Mouse (Mus musculus): ENCODE results near the gene Gm21900. TPM values are rescaled to one million over a fixed set of nuclear protein-coding genes. Genes with fewer than 3 reads are reported as not detected.
"Not testable (repeated sequence)": the region's sequence is repeated elsewhere in the genome, so short reads cannot be mapped to it uniquely, and the experiment has no call there.

Gm21900 gene
- not detected in 2 replicates for polyA plus RNA-seq (2016; fragmentation: Nextera tagmentation; extraction: Ambion mirVana)

DNA sequence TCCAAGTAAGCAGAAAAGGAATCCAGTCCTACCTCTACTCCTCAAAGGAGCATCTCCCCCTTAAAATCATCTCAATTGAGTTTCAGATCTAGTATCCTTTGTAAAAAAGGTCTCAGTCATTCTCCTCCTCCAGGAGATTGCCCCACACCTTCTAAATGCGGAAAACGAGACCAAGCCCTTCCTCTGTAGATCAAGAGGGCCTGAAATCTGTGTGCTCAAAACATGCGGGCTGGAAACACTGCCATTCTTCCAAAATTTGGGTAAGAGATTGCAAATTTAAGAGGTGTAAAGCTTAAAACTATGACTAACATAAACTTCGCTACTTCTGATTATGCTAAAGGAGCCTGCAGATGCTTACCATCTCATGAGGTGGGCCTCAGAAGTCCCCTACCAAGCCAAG lies at the start of gene Gm21900:
Gm21900 (plus strand) TSS at position 301 of the 400 bp plus-strand sequence.
- not testable (repeated sequence) for ATAC-seq (ENCODE audit: insufficient number of reproducible peaks, insufficient read depth, low FRiP score, low TSS enrichment); H3K27ac ChIP-seq; H3K9me3 ChIP-seq; H3K27me3 ChIP-seq; H3K36me3 ChIP-seq; H3K4me1 ChIP-seq; H3K4me3 ChIP-seq; H3K9ac ChIP-seq; H3K4me2 ChIP-seq (replicated peaks)
- WGBS, result 80% methylated on average over 2 of the region's 4 CpGs

DNA sequence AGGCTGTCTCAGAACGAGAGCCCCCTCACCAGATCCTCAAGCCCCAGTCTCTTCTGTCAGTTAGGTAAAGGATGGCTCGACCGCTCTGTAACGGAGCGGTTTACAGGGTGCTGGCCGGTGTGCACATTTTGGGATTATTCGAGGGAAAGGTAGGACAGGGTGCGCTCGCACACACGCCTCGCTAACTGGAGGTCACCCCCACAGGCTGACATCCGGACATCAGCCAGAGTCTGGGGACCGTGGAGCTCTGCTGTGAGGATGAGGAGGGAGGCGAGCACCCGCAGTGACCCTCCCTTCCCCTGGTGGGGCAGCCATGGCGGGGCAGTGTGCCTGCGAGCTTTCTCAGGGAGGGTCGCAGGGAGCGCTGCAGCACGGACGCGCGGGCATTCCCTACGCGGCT lies 27.4 kb downstream of the Gm21900 start:
- not testable (repeated sequence) for H3K36me3 ChIP-seq; H3K4me2 ChIP-seq (replicated peaks); H3K27me3 ChIP-seq; H3K9ac ChIP-seq; H3K9me3 ChIP-seq; H3K27ac ChIP-seq; ATAC-seq (ENCODE audit: insufficient number of reproducible peaks, insufficient read depth, low FRiP score, low TSS enrichment); H3K4me3 ChIP-seq; H3K4me1 ChIP-seq
- no CpG with 5 or more reads among the region's 25 CpGs for WGBS

Other genes with a start within 250 kb of the Gm21900 start
- gene Gm28510, start 203.6 kb upstream of the Gm21900 start, polyA plus RNA-seq (2016; fragmentation: Nextera tagmentation; extraction: Ambion mirVana), result not detected in 2 replicates
- not detected in 2 replicates for gene Gm20737, start 80.3 kb upstream of the Gm21900 start, polyA plus RNA-seq (2016; fragmentation: Nextera tagmentation; extraction: Ambion mirVana)
- gene Gm21775, start 62.9 kb upstream of the Gm21900 start, polyA plus RNA-seq (2016; fragmentation: Nextera tagmentation; extraction: Ambion mirVana), result not detected in 2 replicates
- gene Gm20777, start 136.1 kb downstream of the Gm21900 start, polyA plus RNA-seq (2016; fragmentation: Nextera tagmentation; extraction: Ambion mirVana), result not detected in 2 replicates